Comparison of ENCODE assay signal across 9 mouse cellular contexts in the genomic region with DNA sequence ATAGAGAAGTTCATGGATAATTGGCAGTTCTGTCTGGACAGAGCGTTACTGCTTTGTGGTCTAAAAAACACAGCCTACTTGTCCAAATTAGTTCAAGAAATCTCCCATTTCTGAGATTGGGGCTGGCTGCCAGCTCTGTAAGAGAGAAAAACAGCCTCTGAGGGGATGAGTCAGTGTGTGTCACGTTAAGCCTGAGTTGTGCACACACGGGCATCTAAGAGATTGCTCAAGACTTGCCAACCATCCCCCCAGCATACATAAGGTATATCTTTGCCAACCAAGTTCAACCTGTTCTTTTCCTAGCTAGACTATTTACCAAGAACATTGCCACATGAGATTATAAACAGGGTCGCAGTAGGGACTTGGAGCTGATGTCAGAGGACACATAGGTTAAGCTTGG. TPM values are rescaled to one million over a fixed set of nuclear protein-coding genes. Genes with fewer than 3 reads are reported as not detected.
A peak's percentile ranks its signal among the peaks of the same experiment; 100 is the strongest.
DNase-seq lines count a peak whose midpoint lies in the region; ATAC-seq and TF ChIP-seq lines count a peak whose summit lies in the region.
"Had no signal": no experiment of that assay in that cellular context is flagged by ENCODE, and none has a peak within 500 bp of the region (broad histone marks: within the 10 kb centered on the region; RNA-seq: fewer than 3 reads in every experiment).

No protein-coding gene starts in this region.

- H3K27ac ChIP-seq in cerebellum, adult 2 months (ENCODE audit: insufficient read depth, low read length): no peak overlapping the region
- no peak overlapping the region for H3K27ac ChIP-seq in stomach, postnatal 0 days (replicated peaks)
- H3K27ac ChIP-seq in midbrain, postnatal 0 days (ENCODE audit: low read depth, low read length): no peak overlapping the region
- H3K27ac ChIP-seq: midbrain, embryonic 12.5 days had no signal

- no peaks in the 10 kb centered on the region for H3K36me3 ChIP-seq in stomach, postnatal 0 days (ENCODE audit: control insufficient read depth, insufficient read depth, low read length)
- no peaks in the 10 kb centered on the region for H3K36me3 ChIP-seq in midbrain, postnatal 0 days (ENCODE audit: insufficient read depth, low read length)
- H3K36me3 ChIP-seq: midbrain, embryonic 12.5 days had no signal

- H3K9me3 ChIP-seq in stomach, postnatal 0 days (ENCODE audit: control insufficient read depth, low read length): no peaks in the 10 kb centered on the region
- no peaks in the 10 kb centered on the region for H3K9me3 ChIP-seq in midbrain, postnatal 0 days (ENCODE audit: low read length)
- H3K9me3 ChIP-seq: midbrain, embryonic 12.5 days had no signal

- no peak overlapping the region for H3K4me2 ChIP-seq in stomach, postnatal 0 days (replicated peaks; ENCODE audit: low read depth)
- H3K4me2 ChIP-seq in midbrain, postnatal 0 days (ENCODE audit: low read depth, low read length, poor library complexity, severe bottlenecking): no peak overlapping the region
- H3K4me2 ChIP-seq: midbrain, embryonic 12.5 days had no signal

- H3K27me3 ChIP-seq in cerebellum, adult 2 months (ENCODE audit: control insufficient read depth, insufficient read depth, low read length): no peaks in the 10 kb centered on the region
- H3K27me3 ChIP-seq in stomach, postnatal 0 days (ENCODE audit: control insufficient read depth, insufficient read depth, low read length): no peaks in the 10 kb centered on the region
- H3K27me3 ChIP-seq in midbrain, postnatal 0 days (ENCODE audit: insufficient read depth, low read length): no peaks in the 10 kb centered on the region
- H3K27me3 ChIP-seq: midbrain, embryonic 12.5 days had no signal

- no peaks in the 10 kb centered on the region for H3K4me1 ChIP-seq in cerebellum, adult 2 months (ENCODE audit: control insufficient read depth, insufficient read depth, low read length)
- no peaks in the 10 kb centered on the region for H3K4me1 ChIP-seq in stomach, postnatal 0 days (replicated peaks; ENCODE audit: control insufficient read depth, insufficient read depth)
- no peaks in the 10 kb centered on the region for H3K4me1 ChIP-seq in midbrain, postnatal 0 days (ENCODE audit: insufficient read depth, low read length)
- H3K4me1 ChIP-seq: midbrain, embryonic 12.5 days had no signal

- no peak overlapping the region for H3K4me3 ChIP-seq in cerebellum, adult 2 months (replicated peaks; ENCODE audit: insufficient read depth, low read depth, low read length)
- H3K4me3 ChIP-seq in stomach, postnatal 0 days (ENCODE audit: low read depth, low read length): no peak overlapping the region
- H3K4me3 ChIP-seq in midbrain, postnatal 0 days (ENCODE audit: low read depth, low read length): no peak overlapping the region
- H3K4me3 ChIP-seq: midbrain, embryonic 12.5 days had no signal

- peak; percentile 49 for TF ChIP-seq EP300 in stomach, postnatal 0 days (optimal IDR thresholded peaks at IDR 0.05)

- DNase-seq in cerebellum, adult 2 months: peak; percentile 18 to 53
- DNase-seq in cerebellum, adult 11-12 months: no peak
- DNase-seq in testis, postnatal 14 days (ENCODE audit: low spot score): peak; percentile 8
- DNase-seq in testis, postnatal 10 days (ENCODE audit: low spot score): no peak
- DNase-seq in layer of hippocampus, adult 18-20 months (ENCODE audit: low spot score in 2 of 2): peak; percentile 19 to 45
- no peak for DNase-seq in stomach, postnatal 0 days (ENCODE audit: low spot score)
- DNase-seq in midbrain, postnatal 0 days (ENCODE audit: low spot score): no peak

- TF ChIP-seq POLR2A in cerebellum, adult 2 months (IDR thresholded peaks at IDR 0.05; ENCODE audit: borderline replicate concordance, insufficient read depth, low read length): no peak

- H3K9ac ChIP-seq in stomach, postnatal 0 days (ENCODE audit: low read length): no peak overlapping the region
- no peak overlapping the region for H3K9ac ChIP-seq in midbrain, postnatal 0 days (replicated peaks; ENCODE audit: low read length, poor library complexity, severe bottlenecking)
- H3K9ac ChIP-seq: midbrain, embryonic 12.5 days had no signal

- peak; percentile 74 for ATAC-seq in stomach, postnatal 0 days (ENCODE audit: low FRiP score, low TSS enrichment)
- ATAC-seq in erythroid progenitor cell, adult 5-6 weeks (replicated peaks; ENCODE audit: low FRiP score, poor library complexity, severe bottlenecking): no peak
- ATAC-seq in midbrain, postnatal 0 days (ENCODE audit: low FRiP score): no peak

- 27% methylated on average over 4 of the region's 4 CpGs for WGBS in cerebellum, adult 2 months
- WGBS in stomach, postnatal 0 days: 30% methylated on average over 4 of the region's 4 CpGs
- 66% methylated on average over 4 of the region's 4 CpGs for WGBS in midbrain, postnatal 0 days

- no peak for TF ChIP-seq CTCF in cerebellum, adult 2 months (IDR thresholded peaks at IDR 0.05; ENCODE audit: borderline replicate concordance, insufficient read depth, low read depth, low read length)
- TF ChIP-seq CTCF in stomach, postnatal 0 days (IDR thresholded peaks at IDR 0.05; ENCODE audit: low read depth): no peak
- TF ChIP-seq CTCF in midbrain, postnatal 0 days (IDR thresholded peaks at IDR 0.05): no peak

RNA-seq across cellular contexts. Expression of a gene that starts 44.9 kb away (rescaled TPM):
- 152 and 158 TPM in 2 replicates for polyA plus RNA-seq in cerebellum, adult 2 months (2012; rRNA removed)
- 100 to 1,000 TPM; 140 to 143 TPM for total RNA-seq in layer of hippocampus, adult 18-20 months (2021)
- polyA plus RNA-seq in stomach, postnatal 0 days (2015; fragmentation: Nextera tagmentation; extraction: Ambion mirVana): 82.5 and 93.5 TPM in 2 replicates
- 70.6 and 75.9 TPM in 2 replicates for total RNA-seq in erythroid progenitor cell, adult 5-6 weeks (2015; ENCODE audit: low replicate concordance)
- 45.8 and 89.8 TPM in 2 replicates for total RNA-seq in erythroid progenitor cell, adult 5-6 weeks (2017; ENCODE audit: low replicate concordance)
- total RNA-seq in midbrain, postnatal 0 days (2014; rRNA removed): 99.1 and 147 TPM in 2 replicates
- polyA plus RNA-seq in midbrain, postnatal 0 days (2015; fragmentation: Nextera tagmentation; extraction: Ambion mirVana): 120 and 123 TPM in 2 replicates

Comparison
In these comparisons a context has a peak if more than half of its experiments do, and no peak if none do; other contexts are left out.
1. DNase-seq: peak in cerebellum, adult 2 months (2 of 2), testis, postnatal 14 days (single experiment) and layer of hippocampus, adult 18-20 months (2 of 2); none in cerebellum, adult 11-12 months (single experiment), testis, postnatal 10 days (single experiment), stomach, postnatal 0 days (single experiment) and midbrain, postnatal 0 days (single experiment).